Mouse (Mus musculus) lung, adult 2 months (tissue): ENCODE measurements at regions not wholly inside any gene's neighbourhood (a gene's known extent, or its start where the extent isn't known, plus 50 kb on each side); places are given as distances from the start of the nearest gene placed in this dataset.

Source experiments
- CTCF ChIP-seq: fragments of 200-500 bp; IDR thresholded peaks from 2 replicates; pipeline ENCODE4 v1.5.1; 2011; ENCODE audit warnings: mild to moderate bottlenecking, low read length, control low read depth; ENCODE audit not compliant: insufficient read depth
- POLR2A ChIP-seq: fragments of 200-500 bp; IDR thresholded peaks from 2 replicates; pipeline ENCODE4 v1.6.1; 2011; ENCODE audit warnings: low read depth, mild to moderate bottlenecking, control low read depth, low read length, borderline replicate concordance; ENCODE audit errors: extremely low read depth

DNA sequence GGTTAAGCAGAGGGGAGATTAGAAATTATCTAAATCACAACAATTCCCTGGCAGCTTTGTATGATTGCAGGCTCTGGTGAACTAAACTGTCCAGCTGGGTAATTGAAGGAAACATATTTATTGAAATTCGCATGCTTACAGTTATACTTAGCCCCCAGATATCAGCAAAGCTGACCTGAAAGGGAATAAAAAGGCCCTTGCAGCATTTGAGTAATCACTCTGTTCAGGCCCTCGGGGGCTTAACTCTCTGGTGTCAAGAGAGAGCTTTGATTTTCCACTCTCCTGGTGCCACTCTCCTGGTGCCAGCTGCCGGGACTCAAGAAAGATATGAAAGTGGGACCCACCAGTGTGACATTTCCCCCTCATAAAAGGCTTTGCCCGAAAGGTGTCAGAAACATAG is 98.0 kb upstream of the Pirt start:
- TF ChIP-seq CTCF (no peak), POLR2A (no peak)
